ENCODE assay signal across 10 mouse cellular contexts in genomic region chr10:108088883-108089282, GRCm38 (mm10).
DNase-seq lines count a peak whose midpoint lies in the region; ATAC-seq and TF ChIP-seq lines count a peak whose summit lies in the region.
"Had no signal": no experiment of that assay in that cellular context is flagged by ENCODE, and none has a peak within 500 bp of the region (broad histone marks: within the 10 kb centered on the region; RNA-seq: fewer than 3 reads in every experiment).

No protein-coding gene starts in this region.

- H3K36me3 ChIP-seq in neural tube, embryonic 13.5 days = no peaks in the 10 kb centered on the region
- H3K36me3 ChIP-seq in limb, embryonic 12.5 days = no peaks in the 10 kb centered on the region

- H3K27me3 ChIP-seq in neural tube, embryonic 13.5 days = no peaks in the 10 kb centered on the region
- H3K27me3 ChIP-seq in limb, embryonic 12.5 days = no peaks in the 10 kb centered on the region

- WGBS in neural tube, embryonic 13.5 days = 71% methylated on average over 8 of the region's 8 CpGs
- WGBS in limb, embryonic 12.5 days = 75% methylated on average over 8 of the region's 8 CpGs

- intact Hi-C loops in gastrocnemius, adult 2 months (cut with DNase I) = loop anchor here (1.0 kb wide), 1 partner anchor 157 kb away; no protein-coding TSS in a partner anchor
- intact Hi-C loops in gastrocnemius, postnatal 14 days (cut with DNase I; ENCODE audit: low total_unique reads) = no loop called here

- peak overlapping the region; percentile 82 for H3K27ac ChIP-seq in gastrocnemius, adult 2 months
- 0 out of 2 replicates have a peak overlapping the region, but pooled peaks have one; percentile 18 for H3K27ac ChIP-seq in neural tube, embryonic 13.5 days (replicated peaks)
- H3K27ac ChIP-seq in limb, embryonic 12.5 days = 0 out of 2 replicates have a peak overlapping the region, but pooled peaks have one; percentile 13

- ATAC-seq in neural tube, embryonic 13.5 days (ENCODE audit: low read depth) = no peak
- no peak for ATAC-seq in limb, embryonic 12.5 days (ENCODE audit: insufficient number of reproducible peaks, insufficient read depth, low FRiP score, low TSS enrichment, low read depth)

- peak overlapping the region; percentile 39 for H3K4me3 ChIP-seq in gastrocnemius, adult 2 months
- no peak overlapping the region for H3K4me3 ChIP-seq in neural tube, embryonic 13.5 days
- no peak overlapping the region for H3K4me3 ChIP-seq in limb, embryonic 12.5 days (replicated peaks)
- H3K4me3 ChIP-seq: erythroblast, embryonic 14.5 days had no signal

- H3K9me3 ChIP-seq in neural tube, embryonic 13.5 days = no peaks in the 10 kb centered on the region
- H3K9me3 ChIP-seq in limb, embryonic 12.5 days = no peaks in the 10 kb centered on the region

- H3K4me2 ChIP-seq in neural tube, embryonic 13.5 days = no peak overlapping the region
- no peak overlapping the region for H3K4me2 ChIP-seq in limb, embryonic 12.5 days

- no peak for DNase-seq in gastrocnemius, adult 2 months
- no peak for DNase-seq in gastrocnemius, postnatal 14 days
- DNase-seq in neural tube, embryonic 10.5 days (ENCODE audit: extremely low spot score, low spot score) = no peak
- DNase-seq in telencephalon, adult 2 months (ENCODE audit: low read depth, low spot score) = peak; percentile 50
- DNase-seq in Muller cell, postnatal 12 days (ENCODE audit: inconsistent ontology term) = no peak
- no peak for DNase-seq in retina, postnatal 1 day
- DNase-seq: adrenal gland, postnatal 25 days had no signal

- peaks cover 7% of the 10 kb centered on the region; the same call in 1 of the 2 replicates for H3K4me1 ChIP-seq in neural tube, embryonic 13.5 days (replicated peaks)
- peaks cover 16% of the 10 kb centered on the region; the same call in 1 of the 2 replicates for H3K4me1 ChIP-seq in limb, embryonic 12.5 days (replicated peaks)

- no peak overlapping the region for H3K9ac ChIP-seq in neural tube, embryonic 13.5 days
- no peak overlapping the region for H3K9ac ChIP-seq in limb, embryonic 12.5 days (replicated peaks)

- TF ChIP-seq CTCF in gastrocnemius, adult 2 months (IDR thresholded peaks at IDR 0.05) = no peak

Comparison
In these comparisons a context has a peak if more than half of its experiments do, and no peak if none do; other contexts are left out.
1. H3K27ac ChIP-seq: peak in every context shown above with its lines; median percentile 82 in gastrocnemius, adult 2 months; 18 in neural tube, embryonic 13.5 days; 13 in limb, embryonic 12.5 days.